Mouse (Mus musculus): Measurements from ENCODE around the gene Hmcn2.

GRCm38 (mm10) chr2:31367186-31367585 is 53.0 kb downstream of the Hmcn2 start:
- TF ChIP-seq POLR2A (IDR thresholded peaks at IDR 0.05; ENCODE audit: insufficient read depth, low read depth, low read length) (no peak), CTCF (IDR thresholded peaks at IDR 0.05) (no peak), EP300 (IDR thresholded peaks at IDR 0.05; ENCODE audit: insufficient read depth, low read depth, low read length) (no peak)

All from heart, adult 2 months (tissue).